Comparison of ENCODE assay signal across 27 mouse cellular contexts in the genomic region with DNA sequence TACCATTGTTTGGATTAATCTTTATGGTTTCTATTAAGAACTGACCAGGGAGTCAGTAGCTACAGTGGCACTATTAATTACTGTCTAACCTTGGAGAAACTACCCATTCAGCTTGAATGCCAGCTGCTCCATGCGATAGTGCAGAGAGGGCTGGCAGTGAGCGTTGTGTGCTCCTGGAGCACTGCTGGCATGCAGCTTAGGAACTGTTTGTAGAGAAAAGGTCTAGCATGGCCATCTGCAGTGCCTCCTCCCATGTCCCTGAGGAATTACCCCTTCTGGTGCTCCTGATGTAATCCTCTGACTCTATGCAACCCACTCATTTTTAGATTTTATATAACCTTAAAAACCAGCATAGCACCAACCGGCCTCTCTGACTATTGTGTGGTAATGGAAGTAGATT. TPM values are rescaled to one million over a fixed set of nuclear protein-coding genes. Genes with fewer than 3 reads are reported as not detected.
DNase-seq lines count a peak whose midpoint lies in the region; TF ChIP-seq lines count a peak whose summit lies in the region.
"Had no signal": no experiment of that assay in that cellular context is flagged by ENCODE, and none has a peak within 500 bp of the region (broad histone marks: within the 10 kb centered on the region; RNA-seq: fewer than 3 reads in every experiment).

No protein-coding gene starts in this region.

- no peak for TF ChIP-seq POLR2A in cerebellum, adult 2 months (IDR thresholded peaks at IDR 0.05; ENCODE audit: borderline replicate concordance, insufficient read depth, low read length)
- TF ChIP-seq POLR2A in bone marrow macrophage, adult 2 months (IDR thresholded peaks at IDR 0.05; ENCODE audit: borderline replicate concordance, low read depth, low read length), result no peak

- H3K27ac ChIP-seq in cerebellum, adult 2 months (ENCODE audit: insufficient read depth, low read length), result peak overlapping the region; percentile 20; the same call in 1 of the 2 replicates
- peak overlapping the region; percentile 83 for H3K27ac ChIP-seq in layer of hippocampus, adult 2 months
- peak overlapping the region; percentile 93 for H3K27ac ChIP-seq in bone marrow macrophage, adult 2 months (ENCODE audit: insufficient read depth, low read depth, low read length)
- peak overlapping the region; percentile 86 for H3K27ac ChIP-seq in brown adipose tissue, adult 24 weeks (replicated peaks; ENCODE audit: low read depth, low read length)
- H3K27ac ChIP-seq: embryonic facial prominence, embryonic 12.5 days; forebrain, embryonic 12.5 days; heart, embryonic 10.5 days; hindbrain, embryonic 15.5 days; kidney, postnatal 0 days; limb, embryonic 10.5 days; midbrain, embryonic 13.5 days; stomach, embryonic 15.5 days had no signal

- H3K4me1 ChIP-seq in cerebellum, adult 2 months (ENCODE audit: control insufficient read depth, insufficient read depth, low read length), result peaks cover 16% of the 10 kb centered on the region
- peaks cover 46% of the 10 kb centered on the region for H3K4me1 ChIP-seq in bone marrow macrophage, adult 2 months (ENCODE audit: control insufficient read depth, insufficient read depth, low read length)
- H3K4me1 ChIP-seq in brown adipose tissue, adult 24 weeks (ENCODE audit: control insufficient read depth, insufficient read depth, insufficient read length, low read length), result peaks cover 36% of the 10 kb centered on the region
- H3K4me1 ChIP-seq: embryonic facial prominence, embryonic 12.5 days; forebrain, embryonic 12.5 days; midbrain, embryonic 13.5 days; stomach, embryonic 15.5 days had no signal

- H3K27me3 ChIP-seq in cerebellum, adult 2 months (ENCODE audit: control insufficient read depth, insufficient read depth, low read length), result no peaks in the 10 kb centered on the region
- H3K27me3 ChIP-seq: embryonic facial prominence, embryonic 12.5 days; forebrain, embryonic 12.5 days; hindbrain, embryonic 15.5 days; megakaryocyte, embryonic 14.5 days; midbrain, embryonic 13.5 days; stomach, embryonic 15.5 days had no signal

- 31% methylated on average over 3 of the region's 3 CpGs for WGBS in cerebellum, adult 2 months

- no peak overlapping the region for H3K4me3 ChIP-seq in cerebellum, adult 2 months (replicated peaks; ENCODE audit: insufficient read depth, low read depth, low read length)
- no peak overlapping the region for H3K4me3 ChIP-seq in layer of hippocampus, adult 2 months
- peak overlapping the region; percentile 52 for H3K4me3 ChIP-seq in bone marrow macrophage, adult 2 months (ENCODE audit: insufficient read depth, low read length)
- no peak overlapping the region for H3K4me3 ChIP-seq in brown adipose tissue, adult 24 weeks (ENCODE audit: insufficient read depth, low read depth, low read length)
- H3K4me3 ChIP-seq: embryonic facial prominence, embryonic 12.5 days; forebrain, embryonic 12.5 days; heart, embryonic 10.5 days; hindbrain, embryonic 15.5 days; limb, embryonic 10.5 days; megakaryocyte, embryonic 14.5 days; midbrain, embryonic 13.5 days; stomach, embryonic 15.5 days had no signal

- DNase-seq in cerebellum, adult 2 months, result peak in 1 of 2 experiments; percentile 47
- DNase-seq in cerebellum, adult 11 months, result no peak
- DNase-seq in layer of hippocampus, adult 2 months (ENCODE audit: low spot score in 2 of 2), result peak; percentile 29 to 52
- DNase-seq in layer of hippocampus, postnatal 10 days (ENCODE audit: low spot score in 2 of 2), result no peak
- no peak for DNase-seq in heart, adult 18-20 months
- DNase-seq: cerebellum, adult 9-11 months; kidney, adult 2 months; liver; lung, adult 2 months; lung, postnatal 14 days; thymus, adult 2 months; thymus, postnatal 4 days had no signal

- no peak for TF ChIP-seq CTCF in cerebellum, adult 2 months (IDR thresholded peaks at IDR 0.05; ENCODE audit: borderline replicate concordance, insufficient read depth, low read depth, low read length)
- no peak for TF ChIP-seq CTCF in layer of hippocampus, adult 2 months (conservative IDR thresholded peaks at IDR 0.05)
- no peak for TF ChIP-seq CTCF in bone marrow macrophage, adult 2 months (IDR thresholded peaks at IDR 0.05; ENCODE audit: low read depth, low read length)

RNA-seq across cellular contexts. Expression of gene Vps13c, which starts 7.4 kb away (rescaled TPM):
- polyA plus RNA-seq in cerebellum, adult 2 months (2012; rRNA removed), result 45.6 and 46.5 TPM in 2 replicates
- total RNA-seq in layer of hippocampus, adult 2 months (2021), result 100 to 1,000 TPM; 113 to 121 TPM
- total RNA-seq in layer of hippocampus, postnatal 10 days (2021), result 10 to 100 TPM; 50.7 to 54.9 TPM
- 34.7 and 39.0 TPM in 2 replicates for polyA plus RNA-seq in bone marrow macrophage, adult 2 months (2012; ENCODE audit: insufficient read depth, insufficient read length, missing spikeins)
- polyA plus RNA-seq in brown adipose tissue, adult 24 weeks (2012; ENCODE audit: insufficient read depth, insufficient read length, missing spikeins), result 25.8 and 27.5 TPM in 2 replicates
- 10 to 100 TPM; 48.4 to 50.0 TPM for total RNA-seq in heart, adult 18-20 months (2021)

RNA-seq across cellular contexts. Expression of gene C2cd4a, which starts 15.5 kb away (rescaled TPM):
- polyA plus RNA-seq in cerebellum, adult 2 months (2012; rRNA removed), result 0.07 and 0.10 TPM in 2 replicates
- 1 to 10 TPM; 3.1 to 3.8 TPM for total RNA-seq in layer of hippocampus, adult 2 months (2021)
- total RNA-seq in layer of hippocampus, postnatal 10 days (2021), result 1 to 10 TPM in 1 of 2 experiments, under 1 TPM in 1; 0.96 to 1.2 TPM
- polyA plus RNA-seq in bone marrow macrophage, adult 2 months (2012; ENCODE audit: insufficient read depth, insufficient read length, missing spikeins), result not detected in 2 replicates
- polyA plus RNA-seq in brown adipose tissue, adult 24 weeks (2012; ENCODE audit: insufficient read depth, insufficient read length, missing spikeins), result not detected in 2 replicates
- total RNA-seq in heart, adult 18-20 months (2021), result not detected
- total RNA-seq: hematopoietic stem cell, adult 5-6 weeks; monocyte, adult 5-6 weeks; neutrophil, adult 5-6 weeks had no signal
- polyA plus RNA-seq: activated CD4-positive, CD25-positive, alpha-beta regulatory T cell, adult 4 months; forebrain, embryonic 12.5 days had no signal

Comparison
In these comparisons a context has a peak if more than half of its experiments do, and no peak if none do; other contexts are left out.
1. DNase-seq: peak in layer of hippocampus, adult 2 months (2 of 2); none in cerebellum, adult 11 months (single experiment), layer of hippocampus, postnatal 10 days (0 of 2) and heart, adult 18-20 months (0 of 2).
2. H3K27ac ChIP-seq: peak in every context shown above with its lines; median percentile 93 in bone marrow macrophage, adult 2 months; 86 in brown adipose tissue, adult 24 weeks; 83 in layer of hippocampus, adult 2 months; 20 in cerebellum, adult 2 months.